Mouse (Mus musculus): ENCODE results near the gene Tex29. TPM values are rescaled to one million over a fixed set of nuclear protein-coding genes. Genes with fewer than 3 reads are reported as not detected.

Tex29 gene
- total RNA-seq, 2 experiments from 2014 or later, result 0.70 TPM; not detected in 1

Other genes starting within 250 kb of the Tex29 start
- 10 to 100 TPM; 39.5 to 46.3 TPM for gene Ankrd10, start 204.7 kb upstream of the Tex29 start, total RNA-seq (2021)
- gene 1700016D06Rik, start 139.4 kb upstream of the Tex29 start, total RNA-seq (2021), result not detected
- gene Arhgef7, start 112.8 kb upstream of the Tex29 start, total RNA-seq (2021), result 10 to 100 TPM; 36.6 to 38.3 TPM